Mouse (Mus musculus) neural tube, embryonic 15.5 days (tissue): Measurements from ENCODE around the gene Nif3l1. TPM values are rescaled to one million over a fixed set of nuclear protein-coding genes. Genes with fewer than 3 reads are reported as not detected.

Experiments
- ATAC-seq: fragments of 200-750 bp; cut with Nextera tagmentation; 2 replicates; pipeline ENCODE4 v1.8.0; 2017; ENCODE audit warnings: mild to moderate bottlenecking, moderate TSS enrichment, moderate library complexity; ENCODE audit not compliant: low FRiP score
- H3K27ac ChIP-seq: fragments of 300-500 bp; sonication (generic); replicated peaks from 2 replicates; pipeline ENCODE4 v1.5.1; 2015; ENCODE audit warnings: mild to moderate bottlenecking, inconsistent platforms
- H3K27me3 ChIP-seq: fragments of 300-500 bp; sonication (generic); replicated peaks from 2 replicates; pipeline ENCODE4 v1.6.1; 2015; ENCODE audit warnings: inconsistent platforms
- H3K36me3 ChIP-seq: fragments of 300-500 bp; sonication (generic); 2 replicates; pipeline ENCODE4 v1.6.1; 2015; ENCODE audit warnings: inconsistent platforms
- H3K4me1 ChIP-seq: fragments of 300-500 bp; sonication (generic); 2 replicates; pipeline ENCODE4 v1.6.1; 2015; ENCODE audit warnings: inconsistent platforms
- H3K4me2 ChIP-seq: fragments of 300-500 bp; sonication (generic); 2 replicates; pipeline ENCODE4 v1.6.1; 2015; ENCODE audit warnings: inconsistent platforms, mild to moderate bottlenecking, moderate library complexity
- H3K4me3 ChIP-seq: fragments of 300-500 bp; sonication (generic); replicated peaks from 2 replicates; pipeline ENCODE4 v1.5.1; 2015; ENCODE audit warnings: mild to moderate bottlenecking, inconsistent platforms
- H3K9ac ChIP-seq: fragments of 300-500 bp; sonication (generic); replicated peaks from 2 replicates; pipeline ENCODE4 v1.6.1; 2015; ENCODE audit warnings: mild to moderate bottlenecking, inconsistent platforms
- H3K9me3 ChIP-seq: fragments of 300-500 bp; sonication (generic); replicated peaks from 2 replicates; pipeline ENCODE4 v1.6.1; 2016; ENCODE audit warnings: inconsistent platforms
- WGBS: fragments of 180-500 bp; shearing (Covaris S2); methylation state at CpG from one replicate; pipeline ENCODE4 v1.1.7; 2015; ENCODE audit warnings: mixed read lengths; 5-methylcytosine and 5-hydroxymethylcytosine counted together
- polyA plus RNA-seq: library from polyadenylated mRNA; unstranded; fragments of >200 nt; fragmentation: Nextera tagmentation; extraction: Ambion mirVana; gene quantifications from 2 replicates; pipeline ENCODE4 v1.2.1, GENCODE M21; 2015

The Nif3l1 gene
- polyA plus RNA-seq, 1 experiment from 2014 or later, result 47.2 TPM

GRCm38 (mm10) chr1:58416048-58416447, 28.9 kb upstream of the Nif3l1 start:
- Histone ChIP-seq H3K9ac (no peak overlapping the region), H3K4me2 (no peak overlapping the region), H3K27me3 (no peaks in the 10 kb centered on the region), H3K4me1 (peaks cover 18% of the 10 kb centered on the region), H3K36me3 (peaks cover 82% of the 10 kb centered on the region), H3K9me3 (no peaks in the 10 kb centered on the region), H3K27ac (no peak overlapping the region), H3K4me3 (no peak overlapping the region)
- WGBS, result 95% methylated on average over 2 of the region's 2 CpGs
- ATAC-seq, result no peak

DNA sequence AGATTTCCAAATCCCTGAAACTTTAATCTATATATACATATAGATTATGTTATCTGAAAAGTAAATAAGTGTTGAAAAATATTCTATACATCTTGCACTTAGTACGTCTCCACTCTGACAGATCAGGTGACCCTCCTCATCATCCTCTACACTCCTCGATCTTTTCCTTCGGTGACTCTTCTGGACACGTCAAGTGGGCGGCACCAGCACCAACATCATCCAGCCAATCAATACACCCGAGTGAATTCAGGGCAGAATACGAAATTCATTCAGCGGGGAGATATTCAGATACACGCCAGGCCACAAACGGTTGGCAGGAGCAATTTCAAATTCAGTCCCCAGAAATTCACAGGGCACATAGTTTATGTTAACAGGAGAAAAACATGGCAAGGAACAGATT, 24.9 kb upstream of the Nif3l1 start:
- Histone ChIP-seq H3K9me3 (no peaks in the 10 kb centered on the region), H3K9ac (no peak overlapping the region), H3K4me1 (peaks cover 40% of the 10 kb centered on the region), H3K36me3 (peaks cover 54% of the 10 kb centered on the region), H3K27ac (no peak overlapping the region), H3K4me3 (no peak overlapping the region), H3K4me2 (no peak overlapping the region), H3K27me3 (no peaks in the 10 kb centered on the region)
- WGBS, result 85% methylated on average over 10 of the region's 10 CpGs
- no peak for ATAC-seq

DNA sequence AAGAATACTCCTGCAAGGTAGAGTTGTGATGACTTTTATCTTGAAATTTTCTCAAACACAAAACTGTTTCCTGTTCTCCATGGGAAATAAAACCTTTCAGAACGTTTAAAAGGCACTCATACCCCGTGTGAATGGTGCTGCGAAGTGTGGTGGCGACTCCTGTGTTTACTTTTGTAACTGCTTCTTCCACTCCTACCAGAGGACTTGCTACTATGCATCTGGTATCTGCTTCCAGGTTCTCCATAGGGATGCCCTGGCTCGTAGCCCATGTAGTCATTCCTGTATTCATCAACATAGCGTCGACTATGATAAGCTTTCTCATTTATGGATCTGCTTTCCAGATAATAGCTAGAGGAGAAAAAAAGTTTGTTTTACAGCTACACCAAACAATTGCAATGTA, 24.0 kb upstream of the Nif3l1 start:
- Histone ChIP-seq H3K9me3 (no peaks in the 10 kb centered on the region), H3K4me1 (peaks cover 40% of the 10 kb centered on the region), H3K4me2 (peak overlapping the region; percentile 72), H3K27me3 (no peaks in the 10 kb centered on the region), H3K4me3 (no peak overlapping the region), H3K9ac (no peak overlapping the region), H3K36me3 (peaks cover 47% of the 10 kb centered on the region), H3K27ac (no peak overlapping the region)
- WGBS, result 61% methylated on average over 7 of the region's 7 CpGs
- ATAC-seq, result no peak

DNA sequence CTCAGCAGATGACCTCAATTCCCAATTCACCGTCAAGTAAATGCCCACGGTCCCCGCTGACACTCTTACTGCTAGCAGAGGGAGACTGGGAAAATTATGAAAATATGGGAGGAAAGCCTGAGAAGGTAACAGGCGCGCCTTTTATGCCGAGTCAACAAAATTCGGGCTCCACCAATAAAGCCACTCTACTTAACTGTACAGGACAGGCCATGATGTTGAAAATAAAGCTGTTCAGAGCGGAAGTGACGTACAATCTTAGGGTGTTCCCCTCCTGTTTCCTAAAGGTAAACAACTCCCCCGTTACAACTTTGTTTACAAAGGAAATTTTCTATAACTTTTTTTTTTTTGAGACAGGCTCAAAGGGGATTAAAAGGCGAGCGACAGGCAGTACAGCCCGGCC, 22.1 kb upstream of the Nif3l1 start:
- peaks cover 36% of the 10 kb centered on the region for H3K4me1 ChIP-seq
- H3K27me3 ChIP-seq, result no peaks in the 10 kb centered on the region
- 9% methylated on average over 13 of the region's 13 CpGs for WGBS
- peaks cover 31% of the 10 kb centered on the region for H3K36me3 ChIP-seq
- H3K4me3 ChIP-seq, result peak overlapping the region; percentile 96
- peak overlapping the region; percentile 100 for H3K9ac ChIP-seq
- H3K4me2 ChIP-seq, result peak overlapping the region; percentile 72
- peak; percentile 54; the same call in 1 of the 2 replicates for ATAC-seq
- peak overlapping the region; percentile 99 for H3K27ac ChIP-seq
- H3K9me3 ChIP-seq, result no peaks in the 10 kb centered on the region

- under 1% methylated on average over 79 of the region's 79 CpGs for WGBS
- peaks cover 24% of the 10 kb centered on the region for H3K36me3 ChIP-seq
- no peaks in the 10 kb centered on the region for H3K27me3 ChIP-seq
- peak within 1 kb of the TSS; percentile 96 for H3K4me3 ChIP-seq
- peak within 1 kb of the TSS; percentile 100 for H3K9ac ChIP-seq
- peak within 1 kb of the TSS; percentile 72 for H3K4me2 ChIP-seq
- ATAC-seq, result peak; percentile 97
- H3K4me1 ChIP-seq, result peaks cover 32% of the 10 kb centered on the region
- peak within 1 kb of the TSS; percentile 99 for H3K27ac ChIP-seq
- H3K9me3 ChIP-seq, result no peaks in the 10 kb centered on the region
These were observed 21.3 kb upstream of the Nif3l1 start, which contains the start of gene Clk1 for GRCm38 (mm10) chr1:58423371-58424248. TSS of gene Clk1 (minus strand) at chr1:58424066.

- Histone ChIP-seq H3K9ac (no peak overlapping the region), H3K4me1 (peaks cover 26% of the 10 kb centered on the region), H3K4me2 (peak overlapping the region; percentile 72; the same call in 1 of the 2 replicates), H3K36me3 (peaks cover 18% of the 10 kb centered on the region), H3K9me3 (no peaks in the 10 kb centered on the region), H3K27me3 (no peaks in the 10 kb centered on the region), H3K4me3 (no peak overlapping the region), H3K27ac (no peak overlapping the region)
- no peak for ATAC-seq
- 91% methylated on average over 3 of the region's 3 CpGs for WGBS
These were observed 20.4 kb upstream of the Nif3l1 start for GRCm38 (mm10) chr1:58424551-58424950.

DNA sequence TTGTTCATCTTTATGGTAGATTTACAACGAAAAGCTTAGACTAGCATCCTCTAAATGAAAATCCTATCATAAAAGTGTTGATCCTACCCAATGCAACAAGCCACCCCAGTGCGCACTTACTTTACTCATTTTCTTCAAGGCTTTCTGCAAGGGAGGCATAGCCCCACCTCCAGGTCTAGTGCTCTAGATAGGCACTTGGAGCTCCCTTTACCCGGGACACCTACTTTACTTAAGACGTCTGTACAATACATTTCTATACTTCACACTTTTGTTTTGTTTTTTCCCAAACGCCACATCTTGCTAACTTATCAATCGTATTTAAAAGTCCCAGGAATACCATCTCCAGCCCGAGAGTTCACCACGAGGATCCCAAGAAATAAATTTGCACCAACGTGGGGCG, 260 bp upstream of the Nif3l1 start:
- H3K9ac ChIP-seq, result peak overlapping the region; percentile 80
- 11% methylated on average over 10 of the region's 10 CpGs for WGBS
- H3K36me3 ChIP-seq, result peaks cover 24% of the 10 kb centered on the region
- ATAC-seq, result no peak
- no peaks in the 10 kb centered on the region for H3K27me3 ChIP-seq
- peak overlapping the region; percentile 91 for H3K27ac ChIP-seq
- peak overlapping the region; percentile 74 for H3K4me3 ChIP-seq
- no peaks in the 10 kb centered on the region for H3K9me3 ChIP-seq
- peak overlapping the region; percentile 75 for H3K4me2 ChIP-seq
- peaks cover 30% of the 10 kb centered on the region for H3K4me1 ChIP-seq

DNA sequence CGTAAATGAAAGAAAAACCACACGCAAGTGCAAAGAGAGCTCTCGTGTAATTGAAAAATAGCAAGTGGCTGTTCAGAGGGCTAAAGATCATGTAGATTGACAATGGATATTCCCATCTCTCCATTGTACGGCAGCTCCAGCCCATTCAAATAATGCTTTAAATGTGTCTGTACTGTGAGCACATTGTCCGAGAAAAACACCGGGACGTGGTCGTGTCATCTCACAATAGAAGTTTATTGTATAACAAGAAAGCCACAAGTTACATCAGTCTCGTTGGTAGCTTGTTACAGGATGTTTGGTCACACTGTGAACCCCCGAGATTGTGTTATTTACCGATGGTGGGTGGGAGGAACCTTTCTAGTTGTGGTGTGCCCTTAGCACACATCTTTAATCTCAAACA, 910 bp downstream of the Nif3l1 start:
- Histone ChIP-seq H3K9ac (peak overlapping the region; percentile 80), H3K27ac (peak overlapping the region; percentile 91), H3K4me2 (peak overlapping the region; percentile 75), H3K9me3 (no peaks in the 10 kb centered on the region), H3K4me1 (peaks cover 30% of the 10 kb centered on the region), H3K36me3 (peaks cover 19% of the 10 kb centered on the region), H3K27me3 (no peaks in the 10 kb centered on the region), H3K4me3 (peak overlapping the region; percentile 74)
- no peak for ATAC-seq
- WGBS, result 4% methylated on average over 11 of the region's 11 CpGs

DNA sequence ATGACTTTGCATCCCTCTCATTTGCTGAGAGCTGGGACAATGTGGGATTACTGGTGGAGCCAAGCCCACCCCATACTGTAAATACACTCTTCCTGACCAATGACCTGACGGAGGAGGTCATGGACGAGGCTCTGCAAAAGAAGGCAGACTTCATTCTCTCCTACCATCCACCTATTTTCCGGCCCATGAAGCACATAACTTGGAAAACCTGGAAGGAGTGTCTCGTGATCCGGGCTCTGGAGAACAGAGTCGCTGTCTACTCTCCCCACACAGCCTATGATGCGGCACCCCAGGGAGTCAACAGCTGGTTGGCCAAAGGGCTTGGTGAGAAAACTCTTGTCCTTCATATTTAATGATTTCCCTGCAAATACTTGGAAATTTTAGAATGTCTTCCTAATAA, 2.8 kb downstream of the Nif3l1 start:
- Histone ChIP-seq H3K9me3 (no peaks in the 10 kb centered on the region), H3K27me3 (no peaks in the 10 kb centered on the region), H3K4me2 (no peak overlapping the region), H3K4me3 (no peak overlapping the region), H3K27ac (no peak overlapping the region), H3K9ac (no peak overlapping the region), H3K36me3 (peaks cover 31% of the 10 kb centered on the region), H3K4me1 (peaks cover 30% of the 10 kb centered on the region)
- ATAC-seq, result no peak
- 91% methylated on average over 7 of the region's 7 CpGs for WGBS

DNA sequence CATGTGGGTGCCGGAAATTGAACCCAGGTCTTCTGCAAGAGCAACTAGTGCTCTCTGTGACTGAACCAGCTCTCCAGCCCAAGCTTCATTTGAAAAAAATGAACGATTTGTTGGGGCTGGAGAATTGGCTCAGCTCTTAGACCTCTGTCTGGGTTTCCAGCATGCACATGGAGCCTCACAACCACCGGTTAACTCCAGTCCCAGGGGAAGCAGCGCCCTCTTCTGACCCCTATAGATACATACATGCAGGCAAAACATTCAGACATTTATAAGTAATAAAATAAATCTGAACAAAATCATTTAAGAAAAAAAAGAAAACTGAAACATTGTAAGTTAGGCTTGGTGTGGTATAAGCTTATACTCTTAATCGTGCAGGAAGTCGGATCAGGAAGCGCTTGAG, 3.4 kb downstream of the Nif3l1 start:
- H3K4me2 ChIP-seq, result no peak overlapping the region
- 91% methylated on average over 7 of the region's 7 CpGs for WGBS

GRCm38 (mm10) chr1:58454316-58454715, 9.4 kb downstream of the Nif3l1 start:
- H3K4me1 ChIP-seq, result no peaks in the 10 kb centered on the region
- WGBS, result 94% methylated on average over 6 of the region's 6 CpGs
- H3K9me3 ChIP-seq, result no peaks in the 10 kb centered on the region
- H3K4me3 ChIP-seq, result no peak overlapping the region
- H3K9ac ChIP-seq, result no peak overlapping the region
- no peaks in the 10 kb centered on the region for H3K27me3 ChIP-seq
- no peak overlapping the region for H3K27ac ChIP-seq
- no peak overlapping the region for H3K4me2 ChIP-seq
- H3K36me3 ChIP-seq, result peaks cover 77% of the 10 kb centered on the region
- ATAC-seq, result no peak

More for the DNA sequence above, 3.4 kb downstream of the Nif3l1 start:
- Histone ChIP-seq H3K9ac (no peak overlapping the region), H3K27ac (no peak overlapping the region), H3K4me1 (peaks cover 30% of the 10 kb centered on the region), H3K9me3 (no peaks in the 10 kb centered on the region), H3K36me3 (peaks cover 37% of the 10 kb centered on the region), H3K27me3 (no peaks in the 10 kb centered on the region), H3K4me3 (no peak overlapping the region)
- no peak for ATAC-seq

- 85% methylated on average over 5 of the region's 5 CpGs for WGBS
- ATAC-seq, result no peak
These were observed 13.2 kb downstream of the Nif3l1 start for GRCm38 (mm10) chr1:58458175-58458574.

More at GRCm38 (mm10) chr1:58458175-58458574, 13.2 kb downstream of the Nif3l1 start:
- Histone ChIP-seq H3K27ac (no peak overlapping the region), H3K9ac (no peak overlapping the region), H3K4me1 (no peaks in the 10 kb centered on the region), H3K9me3 (no peaks in the 10 kb centered on the region), H3K4me2 (no peak overlapping the region), H3K36me3 (peaks cover 88% of the 10 kb centered on the region), H3K27me3 (no peaks in the 10 kb centered on the region), H3K4me3 (no peak overlapping the region)
